Mouse (Mus musculus) left cerebral cortex, postnatal 10 days (tissue): ENCODE results near the gene Zfp282. TPM values are rescaled to one million over a fixed set of nuclear protein-coding genes. Genes with fewer than 3 reads are reported as not detected.
"Not testable (repeated sequence)": the region's sequence is repeated elsewhere in the genome, so short reads cannot be mapped to it uniquely, and the experiment has no call there.

Source experiments
- DNase-seq, 2 experiments: peaks; one replicate each; pipeline ENCODE4 v3.0.0; 2021 to 2022; ENCODE audit warnings: low spot score in 2 of 2, mixed read lengths in 1 of 2; ENCODE audit errors: extremely low spot score in 1 of 2
- intact Hi-C: fragments of 180-260 bp; cut with DNase I; formaldehyde crosslinking; loops from one replicate; pipeline ENCODE4 v1.15.1; 2025
- total RNA-seq, 2 experiments: library from RNA; stranded (reverse); gene quantifications; 2 replicates each; pipeline ENCODE4 v1.2.3; 2021

Zfp282 gene
- 10 to 100 TPM; 26.6 to 28.1 TPM for total RNA-seq

- no peak for DNase-seq
- intact Hi-C loops = loop anchor here (5.0 kb wide), 1 partner anchor 40 kb away; the partner anchor contains the start of gene Zfp398
These were observed at the start of gene Zfp282 for GRCm38 (mm10) chr6:47877058-47877457. Gene Zfp282 (plus strand): TSS chr6:47877204.

GRCm38 (mm10) chr6:47827462-47827861 lies 49.5 kb upstream of the Zfp282 start:
- DNase-seq = no peak
- intact Hi-C loops = no loop called here

- intact Hi-C loops = no loop called here
- no peak for DNase-seq
These were observed 48.1 kb upstream of the Zfp282 start for GRCm38 (mm10) chr6:47828950-47829349.

GRCm38 (mm10) chr6:47830104-47831078 lies 46.6 kb upstream of the Zfp282 start, which contains the start of gene Zfp786:
Gene Zfp786 (minus strand): TSS chr6:47830867.
- DNase-seq = peak; percentile 90 to 96
- intact Hi-C loops = loop anchor here (5.0 kb wide), 1 partner anchor 33 kb away; no protein-coding TSS in a partner anchor

GRCm38 (mm10) chr6:47832220-47832619 lies 44.8 kb upstream of the Zfp282 start:
- intact Hi-C loops = loop anchor here (2.0 to 5.0 kb wide), 2 partner anchors 19 to 35 kb away; partner anchors contain the start of gene Pdia4
- no peak for DNase-seq

- intact Hi-C loops = loop anchor here (5.0 kb wide), 1 partner anchor 42 kb away; the partner anchor contains the start of gene Zfp282
- DNase-seq = peak; percentile 90 to 97
These were observed 41.5 kb upstream of the Zfp282 start, which contains the start of gene Zfp398 for GRCm38 (mm10) chr6:47835482-47835983. Gene Zfp398 (plus strand): TSS chr6:47835661.

GRCm38 (mm10) chr6:47835984-47836521 lies 41.0 kb upstream of the Zfp282 start:
- intact Hi-C loops = loop anchor here (5.0 kb wide), 1 partner anchor 41 kb away; the partner anchor contains the start of gene Zfp282

GRCm38 (mm10) chr6:47837630-47838029 lies 39.4 kb upstream of the Zfp282 start:
- intact Hi-C loops = loop anchor here (5.0 kb wide), 1 partner anchor 40 kb away; the partner anchor contains the start of gene Zfp282
- no peak for DNase-seq

More at GRCm38 (mm10) chr6:47835984-47836521, 41.0 kb upstream of the Zfp282 start:
- DNase-seq = peak; percentile 37 to 66

- intact Hi-C loops = no loop called here
- no peak for DNase-seq
These were observed 35.9 kb upstream of the Zfp282 start for GRCm38 (mm10) chr6:47841077-47841476.

- intact Hi-C loops = no loop called here
These were observed 35.2 kb upstream of the Zfp282 start for GRCm38 (mm10) chr6:47841831-47842230.

GRCm38 (mm10) chr6:47842337-47842736 lies 34.7 kb upstream of the Zfp282 start:
- intact Hi-C loops = no loop called here
- no peak for DNase-seq

More at GRCm38 (mm10) chr6:47841831-47842230, 35.2 kb upstream of the Zfp282 start:
- DNase-seq = no peak

- DNase-seq = no peak
- intact Hi-C loops = no loop called here
These were observed 31.2 kb upstream of the Zfp282 start for GRCm38 (mm10) chr6:47845779-47846178.

- intact Hi-C loops = no loop called here
- DNase-seq = no peak
These were observed 19.8 kb upstream of the Zfp282 start for GRCm38 (mm10) chr6:47857241-47857640.

- intact Hi-C loops, DNase-seq: not testable (repeated sequence)
These were observed 19.3 kb upstream of the Zfp282 start for GRCm38 (mm10) chr6:47857729-47858128.

GRCm38 (mm10) chr6:47872266-47872665 lies 4.7 kb upstream of the Zfp282 start:
- intact Hi-C loops = no loop called here
- DNase-seq = no peak

- intact Hi-C loops = loop anchor here (5.0 kb wide), 1 partner anchor 40 kb away; the partner anchor contains the start of gene Zfp398
- peak; percentile 89 to 95 for DNase-seq
These were observed 593 bp downstream of the Zfp282 start for GRCm38 (mm10) chr6:47877461-47878132.

- intact Hi-C loops = loop anchor here (5.0 kb wide), 1 partner anchor 41 kb away; the partner anchor contains the start of gene Zfp398
- no peak for DNase-seq
These were observed 1.1 kb downstream of the Zfp282 start for GRCm38 (mm10) chr6:47878133-47878514.

GRCm38 (mm10) chr6:47878593-47878992 lies 1.6 kb downstream of the Zfp282 start:
- DNase-seq = no peak
- intact Hi-C loops = loop anchor here (5.0 kb wide), 1 partner anchor 41 kb away; the partner anchor contains the start of gene Zfp398
